9 mouse cellular contexts compared by ENCODE assay signal in genomic region chr1:55028512-55029249, GRCm38 (mm10). TPM values are rescaled to one million over a fixed set of nuclear protein-coding genes. Genes with fewer than 3 reads are reported as not detected.
DNase-seq lines count a peak whose midpoint lies in the region; ATAC-seq lines count a peak whose summit lies in the region.
"Had no signal": no experiment of that assay in that cellular context is flagged by ENCODE, and none has a peak within 500 bp of the region (broad histone marks: within the 10 kb centered on the region; RNA-seq: fewer than 3 reads in every experiment).

No protein-coding gene starts in this region.

- H3K4me2 ChIP-seq in heart, embryonic 15.5 days = peak overlapping the region; percentile 47; the same call in 1 of the 2 replicates
- no peak overlapping the region for H3K4me2 ChIP-seq in midbrain, embryonic 15.5 days

- ATAC-seq in heart, embryonic 15.5 days (replicated peaks; ENCODE audit: insufficient number of reproducible peaks, insufficient read depth, low FRiP score, low read depth) = no peak
- ATAC-seq in midbrain, embryonic 15.5 days (replicated peaks) = no peak

- no peak overlapping the region for H3K9ac ChIP-seq in heart, embryonic 15.5 days
- H3K9ac ChIP-seq in midbrain, embryonic 15.5 days = no peak overlapping the region
- H3K9ac ChIP-seq: limb, embryonic 12.5 days had no signal

- peaks cover 12% of the 10 kb centered on the region for H3K4me1 ChIP-seq in heart, embryonic 15.5 days (replicated peaks)
- peaks cover 14% of the 10 kb centered on the region for H3K4me1 ChIP-seq in midbrain, embryonic 15.5 days

- no peaks in the 10 kb centered on the region for H3K27me3 ChIP-seq in heart, embryonic 15.5 days
- H3K27me3 ChIP-seq in midbrain, embryonic 15.5 days (replicated peaks) = no peaks in the 10 kb centered on the region
- H3K27me3 ChIP-seq: limb, embryonic 12.5 days had no signal

- H3K4me3 ChIP-seq in heart, embryonic 15.5 days = peak overlapping the region; percentile 15
- peak overlapping the region; percentile 34 for H3K4me3 ChIP-seq in macrophage (ENCODE audit: inconsistent target)
- no peak overlapping the region for H3K4me3 ChIP-seq in midbrain, embryonic 15.5 days

- no peaks in the 10 kb centered on the region for H3K9me3 ChIP-seq in heart, embryonic 15.5 days (replicated peaks)
- no peaks in the 10 kb centered on the region for H3K9me3 ChIP-seq in midbrain, embryonic 15.5 days
- H3K9me3 ChIP-seq: limb, embryonic 12.5 days had no signal

- no peaks in the 10 kb centered on the region for H3K36me3 ChIP-seq in heart, embryonic 15.5 days
- H3K36me3 ChIP-seq in macrophage (ENCODE audit: inconsistent target) = no peaks in the 10 kb centered on the region
- no peaks in the 10 kb centered on the region for H3K36me3 ChIP-seq in midbrain, embryonic 15.5 days (replicated peaks)
- H3K36me3 ChIP-seq: limb, embryonic 12.5 days had no signal

- peaks cover 35% of the 10 kb centered on the region for H3K79me2 ChIP-seq in macrophage (ENCODE audit: inconsistent target)

- H3K27ac ChIP-seq in heart, embryonic 15.5 days = peak overlapping the region; percentile 57
- H3K27ac ChIP-seq in macrophage = peak overlapping the region; percentile 80
- H3K27ac ChIP-seq in midbrain, embryonic 15.5 days = no peak overlapping the region
- H3K27ac ChIP-seq: limb, embryonic 12.5 days had no signal

- peak; percentile 3 to 13 for DNase-seq in layer of hippocampus, postnatal 10 days (ENCODE audit: low spot score in 2 of 2)
- DNase-seq in layer of hippocampus, adult 9-10 months (ENCODE audit: low spot score) = no peak
- DNase-seq in thymus, postnatal 4 days = peak; percentile 57
- DNase-seq in frontal cortex, postnatal 14 days (ENCODE audit: low spot score in 2 of 2) = no peak
- DNase-seq in gastrocnemius, postnatal 4 days (ENCODE audit: low spot score in 2 of 2) = no peak

- WGBS in heart, embryonic 15.5 days = 62% methylated on average over 11 of the region's 11 CpGs
- WGBS in macrophage (ENCODE audit: missing documents) = 21% methylated on average over 11 of the region's 11 CpGs
- 89% methylated on average over 11 of the region's 11 CpGs for WGBS in midbrain, embryonic 15.5 days

RNA-seq across cellular contexts. Expression of gene Sf3b1, which starts 1.4 kb away (rescaled TPM):
- 100 to 1,000 TPM; 168 to 180 TPM for total RNA-seq in layer of hippocampus, postnatal 10 days (2021)
- polyA plus RNA-seq in heart, embryonic 15.5 days (2015; fragmentation: Nextera tagmentation; extraction: Ambion mirVana) = 189 and 205 TPM in 2 replicates
- total RNA-seq in macrophage (2018; cell fraction: chromatin; rRNA removed) = 1,000 to 10,000 TPM in 13 of 26 experiments, 100 to 1,000 TPM in 13; 672 to 1,951 (median 996) TPM
- total RNA-seq in macrophage (2018; cell fraction: cytosol; rRNA removed) = 100 to 1,000 TPM in 9 of 26 experiments, 10 to 100 TPM in 17; 63.3 to 131 (median 87.3) TPM
- total RNA-seq in macrophage (2018; cell fraction: nucleus; rRNA removed) = 100 to 1,000 TPM; 241 to 834 (median 475) TPM
- polyA plus RNA-seq in macrophage (2018) = 84.4 to 101 TPM (median 86.5 TPM) in 3 replicates
- total RNA-seq in gastrocnemius, postnatal 4 days (2021) = 100 to 1,000 TPM; 109 to 130 TPM
- 287 and 305 TPM in 2 replicates for polyA plus RNA-seq in midbrain, embryonic 15.5 days (2015; fragmentation: Nextera tagmentation; extraction: Ambion mirVana)

RNA-seq across cellular contexts. Expression of gene Coq10b, which starts 23.9 kb away (rescaled TPM):
- total RNA-seq in layer of hippocampus, postnatal 10 days (2021) = 10 to 100 TPM; 19.8 to 22.8 TPM
- 17.4 and 18.7 TPM in 2 replicates for polyA plus RNA-seq in heart, embryonic 15.5 days (2015; fragmentation: Nextera tagmentation; extraction: Ambion mirVana)
- total RNA-seq in macrophage (2018; cell fraction: chromatin; rRNA removed) = 100 to 1,000 TPM in 5 of 26 experiments, 10 to 100 TPM in 21; 16.5 to 228 (median 53.0) TPM
- 10 to 100 TPM; 17.3 to 73.9 (median 25.2) TPM for total RNA-seq in macrophage (2018; cell fraction: cytosol; rRNA removed)
- total RNA-seq in macrophage (2018; cell fraction: nucleus; rRNA removed) = 100 to 1,000 TPM in 5 of 26 experiments, 10 to 100 TPM in 21; 21.2 to 148 (median 48.1) TPM
- 15.3 to 21.2 TPM (median 15.4 TPM) in 3 replicates for polyA plus RNA-seq in macrophage (2018)
- 10 to 100 TPM in 1 of 2 experiments, 1 to 10 TPM in 1; 8.9 to 14.2 TPM for total RNA-seq in gastrocnemius, postnatal 4 days (2021)
- 29.2 and 33.3 TPM in 2 replicates for polyA plus RNA-seq in midbrain, embryonic 15.5 days (2015; fragmentation: Nextera tagmentation; extraction: Ambion mirVana)

RNA-seq across cellular contexts. Expression of gene Hspe1, which starts 59.3 kb away (rescaled TPM):
- total RNA-seq in layer of hippocampus, postnatal 10 days (2021) = 100 to 1,000 TPM; 103 to 106 TPM
- polyA plus RNA-seq in heart, embryonic 15.5 days (2015; fragmentation: Nextera tagmentation; extraction: Ambion mirVana) = 254 and 359 TPM in 2 replicates
- 10 to 100 TPM in 13 of 26 experiments, 1 to 10 TPM in 13; 2.4 to 55.2 (median 9.9) TPM for total RNA-seq in macrophage (2018; cell fraction: chromatin; rRNA removed)
- 100 to 1,000 TPM; 153 to 311 (median 193) TPM for total RNA-seq in macrophage (2018; cell fraction: cytosol; rRNA removed)
- total RNA-seq in macrophage (2018; cell fraction: nucleus; rRNA removed) = 10 to 100 TPM; 18.2 to 90.6 (median 37.6) TPM
- 207 to 271 TPM (median 256 TPM) in 3 replicates for polyA plus RNA-seq in macrophage (2018)
- 100 to 1,000 TPM; 106 to 109 TPM for total RNA-seq in gastrocnemius, postnatal 4 days (2021)
- 195 and 203 TPM in 2 replicates for polyA plus RNA-seq in midbrain, embryonic 15.5 days (2015; fragmentation: Nextera tagmentation; extraction: Ambion mirVana)

RNA-seq across cellular contexts. Expression of gene Hspd1, which starts 59.4 kb away (rescaled TPM):
- total RNA-seq in layer of hippocampus, postnatal 10 days (2021) = 100 to 1,000 TPM; 214 to 215 TPM
- 417 and 450 TPM in 2 replicates for polyA plus RNA-seq in heart, embryonic 15.5 days (2015; fragmentation: Nextera tagmentation; extraction: Ambion mirVana)
- total RNA-seq in macrophage (2018; cell fraction: chromatin; rRNA removed) = 10 to 100 TPM; 15.7 to 58.9 (median 30.4) TPM
- total RNA-seq in macrophage (2018; cell fraction: cytosol; rRNA removed) = 100 to 1,000 TPM; 110 to 167 (median 137) TPM
- 100 to 1,000 TPM in 3 of 26 experiments, 10 to 100 TPM in 23; 27.5 to 129 (median 71.0) TPM for total RNA-seq in macrophage (2018; cell fraction: nucleus; rRNA removed)
- 107 to 280 TPM (median 197 TPM) in 3 replicates for polyA plus RNA-seq in macrophage (2018)
- 100 to 1,000 TPM; 191 to 196 TPM for total RNA-seq in gastrocnemius, postnatal 4 days (2021)
- 254 and 262 TPM in 2 replicates for polyA plus RNA-seq in midbrain, embryonic 15.5 days (2015; fragmentation: Nextera tagmentation; extraction: Ambion mirVana)

Comparison
In these comparisons a context has a peak if more than half of its experiments do, and no peak if none do; other contexts are left out.
1. DNase-seq: peak in layer of hippocampus, postnatal 10 days (2 of 2) and thymus, postnatal 4 days (single experiment); none in layer of hippocampus, adult 9-10 months (single experiment), frontal cortex, postnatal 14 days (0 of 2) and gastrocnemius, postnatal 4 days (0 of 2).